Mouse (Mus musculus): ENCODE data around the gene Scg5.

Gene Scg5

GRCm38 (mm10) chr2:113828943-113829882 lies at the start of gene Scg5:
Scg5 (minus strand) TSS chr2:113829121.
- peak; percentile 83 for DNase-seq (ENCODE audit: extremely low spot score, low spot score)

DNA sequence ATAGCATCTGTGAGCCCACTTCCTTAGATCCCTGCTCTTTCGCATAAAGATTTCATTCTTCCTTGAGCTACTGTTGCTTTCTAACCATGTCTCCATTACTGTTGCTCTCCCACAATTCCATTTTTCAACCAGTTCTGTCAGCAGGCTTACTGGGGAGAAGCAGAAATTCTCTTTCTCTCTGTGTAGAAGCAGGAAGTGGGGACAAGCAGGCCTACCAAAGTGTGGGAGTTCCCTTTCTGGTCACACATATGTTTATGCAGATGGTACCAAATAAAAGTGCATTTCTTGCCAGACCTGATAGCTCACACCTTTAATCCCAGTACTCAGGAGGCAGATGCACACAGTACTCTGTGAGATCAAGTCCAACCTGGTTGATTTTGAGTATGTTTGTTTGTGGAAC lies 41.2 kb upstream of the Scg5 start:
- no peak for DNase-seq (ENCODE audit: extremely low spot score, low spot score)

DNA sequence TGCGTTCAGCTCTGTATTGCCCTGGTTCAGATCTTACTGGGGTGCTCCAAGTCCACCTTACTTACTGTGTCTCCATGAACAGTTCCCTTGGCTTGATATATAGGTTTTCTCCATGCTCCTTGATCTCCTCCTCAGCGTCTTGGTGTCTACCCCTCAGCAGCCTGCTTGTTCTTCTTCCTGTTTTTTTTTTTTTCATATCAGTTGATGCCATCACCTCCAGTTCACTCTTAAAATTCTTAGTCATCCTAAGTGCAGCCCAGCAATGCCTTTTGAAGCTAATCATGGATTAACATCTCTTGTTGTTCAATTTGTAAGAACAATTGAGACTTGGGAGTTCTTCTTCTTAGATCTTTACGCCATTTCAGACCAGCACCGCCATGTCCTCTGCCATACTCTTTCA lies 39.5 kb upstream of the Scg5 start:
- no peak for DNase-seq (ENCODE audit: extremely low spot score, low spot score)

DNA sequence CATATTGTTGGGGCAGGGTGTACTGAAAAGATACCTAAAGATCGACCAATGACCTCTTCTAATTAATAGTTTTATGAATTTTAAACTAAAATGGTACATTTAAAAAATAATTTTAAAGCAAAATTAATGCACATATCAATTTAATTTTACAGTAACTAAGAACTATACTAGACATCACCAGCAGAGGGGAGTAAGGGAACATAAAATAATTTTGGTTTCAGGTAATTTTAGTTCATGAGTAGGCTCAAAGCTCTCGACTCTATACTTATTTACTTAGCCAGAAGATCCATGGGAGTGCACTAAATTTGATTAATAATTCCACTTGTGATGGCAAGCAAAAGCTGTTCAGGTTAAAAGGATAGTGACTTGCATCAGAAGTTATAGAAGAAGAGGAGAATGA lies 37.2 kb upstream of the Scg5 start:
- DNase-seq (ENCODE audit: extremely low spot score, low spot score) = no peak

DNA sequence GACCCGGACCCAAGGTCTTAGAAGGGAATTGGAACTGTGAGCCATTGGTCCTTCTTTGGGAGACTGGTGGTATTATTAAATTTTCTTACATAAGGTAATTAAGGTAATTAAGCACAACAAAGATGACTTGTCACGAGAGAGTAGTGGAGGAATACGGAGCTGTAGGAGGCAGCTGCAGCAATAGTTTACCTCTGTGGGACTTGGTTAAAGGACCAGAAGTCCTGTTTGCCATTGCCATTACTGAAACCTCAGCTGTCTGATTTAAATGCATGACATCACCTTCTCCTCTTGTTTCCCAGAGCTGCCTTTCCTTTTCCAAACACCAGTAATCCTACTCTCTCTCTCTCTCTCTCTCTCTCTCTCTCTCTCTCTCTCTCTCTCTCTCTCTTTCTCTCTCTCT lies 20.2 kb upstream of the Scg5 start:
- no peak for DNase-seq (ENCODE audit: extremely low spot score, low spot score)

- peak; percentile 94 for DNase-seq (ENCODE audit: extremely low spot score, low spot score)
Measured at GRCm38 (mm10) chr2:113848245-113849121, 19.6 kb upstream of the Scg5 start, which contains the start of gene Arhgap11a. Arhgap11a (minus strand) TSS chr2:113848661.

GRCm38 (mm10) chr2:113847678-113848244 lies 18.8 kb upstream of the Scg5 start:
- DNase-seq (ENCODE audit: extremely low spot score, low spot score) = no peak

- DNase-seq (ENCODE audit: extremely low spot score, low spot score) = no peak
Measured at GRCm38 (mm10) chr2:113845081-113845480, 16.2 kb upstream of the Scg5 start.

DNA sequence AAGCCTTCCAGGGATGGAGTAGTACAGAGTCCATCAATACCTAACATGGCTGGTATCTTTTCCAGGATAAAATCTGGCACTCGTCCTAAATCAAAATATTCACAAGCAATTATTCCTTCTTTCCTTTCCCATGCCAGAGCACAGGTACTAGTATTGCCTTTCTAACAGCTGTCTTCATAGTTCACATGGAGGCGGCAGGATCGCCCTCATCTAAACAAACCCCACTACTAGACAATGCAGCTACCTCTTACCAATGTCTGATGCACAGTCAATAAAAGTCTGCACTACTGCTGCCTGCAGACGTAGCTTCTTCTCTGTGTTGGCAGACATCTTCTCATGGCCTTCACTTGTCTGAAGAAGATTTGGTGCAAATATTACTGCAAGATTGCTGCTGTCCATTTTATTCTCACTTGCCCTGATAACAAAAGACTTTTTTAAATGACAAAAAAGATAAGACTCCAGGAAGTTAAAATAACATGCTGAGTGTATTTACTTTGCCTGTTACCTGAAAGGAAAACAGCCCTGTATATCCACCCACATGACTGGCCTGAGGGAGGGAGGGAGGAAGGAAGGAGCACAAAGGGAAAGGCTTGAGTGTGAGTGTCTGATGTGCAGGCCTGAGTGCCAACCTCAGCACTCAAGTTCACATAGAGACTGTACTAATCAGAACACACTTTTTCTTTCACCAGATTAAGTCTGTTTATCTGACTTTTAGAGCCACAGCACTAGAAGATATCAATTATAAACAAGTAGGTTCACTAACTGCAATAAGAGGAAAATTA lies 12.9 kb upstream of the Scg5 start:
- DNase-seq (ENCODE audit: extremely low spot score, low spot score) = no peak

GRCm38 (mm10) chr2:113839488-113839887 lies 10.6 kb upstream of the Scg5 start:
- no peak for DNase-seq (ENCODE audit: extremely low spot score, low spot score)

DNA sequence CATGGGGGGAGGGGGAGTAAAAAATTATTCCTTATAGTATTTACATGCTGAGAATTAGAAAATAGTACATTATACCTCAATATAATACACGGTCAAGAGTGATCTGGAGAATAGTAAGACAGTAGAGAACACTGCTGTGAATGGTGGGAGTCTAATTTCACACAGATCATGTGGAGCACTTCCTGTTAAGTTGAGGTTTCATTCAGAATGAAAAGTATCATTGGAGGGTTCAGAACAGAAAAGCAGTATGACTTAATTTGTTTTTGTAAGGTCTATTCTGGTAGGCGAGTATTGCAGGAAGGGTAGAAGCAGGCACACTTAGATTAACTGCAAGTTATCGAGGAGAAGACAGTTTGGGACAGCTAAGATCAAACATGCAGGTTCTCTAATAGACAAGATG lies 6.3 kb upstream of the Scg5 start:
- DNase-seq (ENCODE audit: extremely low spot score, low spot score) = no peak

DNA sequence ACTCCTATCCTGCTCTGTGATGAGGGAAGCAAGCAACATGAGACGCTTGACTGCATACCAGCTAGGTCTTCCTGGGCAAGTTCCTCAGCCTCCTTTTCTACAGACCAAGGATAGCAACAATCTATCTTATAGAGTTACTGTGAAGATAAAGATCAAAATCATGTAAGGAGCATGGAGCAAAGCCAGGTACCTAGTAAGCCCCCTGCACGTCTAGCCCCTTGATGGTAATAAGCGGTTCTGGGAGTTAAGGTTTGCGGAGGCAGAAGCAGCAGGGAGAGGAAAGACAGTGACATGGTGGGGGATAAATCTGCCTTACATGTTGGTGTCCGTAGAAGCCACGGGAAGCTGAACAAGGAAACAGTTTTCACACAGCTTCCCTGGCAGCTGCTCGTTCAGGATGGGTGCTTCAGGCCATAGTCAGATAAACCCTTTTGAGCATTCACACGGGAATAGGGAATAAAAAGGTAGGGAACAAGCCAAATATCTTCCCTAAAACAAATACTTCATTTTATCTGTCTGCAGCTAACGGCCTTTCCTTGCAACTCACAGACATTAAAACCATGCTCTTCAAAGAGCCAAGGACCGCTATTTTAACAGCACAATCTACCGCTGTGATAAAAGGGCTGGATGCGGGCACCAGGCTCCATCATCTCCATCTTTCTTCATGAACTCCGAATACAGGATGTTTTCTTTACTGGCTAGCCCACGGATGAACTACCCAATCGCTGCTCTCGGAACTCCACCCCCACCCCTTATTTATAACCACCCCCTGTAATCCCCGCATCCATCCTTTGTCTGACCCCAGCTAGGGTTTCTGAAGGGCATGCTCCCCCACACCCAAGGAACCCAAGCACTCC lies 607 bp downstream of the Scg5 start:
- DNase-seq (ENCODE audit: extremely low spot score, low spot score) = no peak

GRCm38 (mm10) chr2:113823909-113824308 lies 5.0 kb downstream of the Scg5 start:
- no peak for DNase-seq (ENCODE audit: extremely low spot score, low spot score)

DNA sequence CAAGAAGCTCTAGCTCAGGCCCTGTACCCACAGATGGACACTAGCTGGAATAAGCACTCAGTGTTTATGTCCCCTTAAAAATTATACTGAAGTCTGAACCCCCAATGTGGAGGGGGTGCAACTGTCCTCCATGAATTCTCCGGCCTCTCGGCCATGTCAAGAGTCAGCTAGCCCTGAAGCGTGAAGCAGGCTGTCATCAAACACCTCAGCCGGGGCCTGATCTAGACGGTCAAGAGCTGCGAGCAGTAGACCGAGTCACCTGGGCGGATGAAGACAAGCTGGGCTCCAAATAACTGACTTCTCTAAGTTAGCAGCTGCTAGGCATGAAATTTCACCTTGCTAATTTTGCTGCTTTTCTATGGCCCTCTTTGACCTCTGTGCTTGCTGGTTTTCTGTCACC lies 6.6 kb downstream of the Scg5 start:
- no peak for DNase-seq (ENCODE audit: extremely low spot score, low spot score)

GRCm38 (mm10) chr2:113821176-113821734 lies 7.7 kb downstream of the Scg5 start:
- no peak for DNase-seq (ENCODE audit: extremely low spot score, low spot score)

GRCm38 (mm10) chr2:113820117-113820516 lies 8.8 kb downstream of the Scg5 start:
- DNase-seq (ENCODE audit: extremely low spot score, low spot score) = no peak

DNA sequence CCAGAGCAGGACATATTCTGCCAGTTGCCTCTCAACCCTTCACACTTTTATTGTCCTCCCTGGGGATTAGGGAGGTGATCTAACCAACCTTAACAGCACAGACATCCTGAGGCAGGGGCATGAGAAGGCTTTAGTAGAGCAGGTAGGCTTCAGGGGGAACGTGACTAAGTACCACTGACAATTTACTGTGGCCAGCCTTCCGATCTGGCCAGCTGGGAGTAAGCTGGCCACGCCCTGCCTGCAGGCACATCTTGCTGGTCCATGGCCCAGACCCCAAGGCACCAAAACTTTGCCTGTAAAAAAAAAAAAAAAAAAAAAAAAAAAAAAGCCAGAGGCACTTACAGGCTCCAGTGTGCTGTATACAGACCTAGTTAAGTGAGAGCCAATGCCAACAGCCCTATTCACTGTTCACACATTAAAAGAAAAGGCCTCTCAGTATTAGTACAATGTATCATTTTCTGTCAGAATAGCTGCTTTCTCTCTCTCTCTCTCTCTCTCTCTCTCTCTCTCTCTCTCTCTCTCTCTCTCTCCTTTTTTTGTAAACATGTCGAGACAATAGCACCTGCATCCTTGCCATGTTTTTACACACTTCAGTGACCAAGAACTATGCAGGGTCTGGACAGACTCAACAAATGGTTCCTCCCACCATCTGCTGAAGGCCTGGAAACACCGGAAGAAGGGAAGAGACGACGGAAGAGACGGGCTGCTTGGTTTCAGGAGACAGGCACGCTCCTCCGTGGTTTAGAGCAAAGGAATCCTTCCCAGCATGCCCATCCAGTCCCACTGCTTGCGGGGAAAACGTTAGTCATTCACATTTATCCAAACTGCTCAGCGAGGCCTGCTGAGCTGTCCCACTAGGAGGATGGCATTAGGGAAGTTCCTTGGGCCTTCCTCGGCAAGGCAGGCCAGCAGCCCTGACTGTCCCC lies 11.0 kb downstream of the Scg5 start:
- no peak for DNase-seq (ENCODE audit: extremely low spot score, low spot score)

GRCm38 (mm10) chr2:113807640-113808039 lies 21.3 kb downstream of the Scg5 start:
- DNase-seq (ENCODE audit: extremely low spot score, low spot score) = peak; percentile 69

Measured in neural tube, embryonic 10.5 days (tissue).